Mouse (Mus musculus) lung, postnatal 0 days (tissue): Measurements from ENCODE around the gene Zbtb7b.

Experiments
- CTCF ChIP-seq: IDR thresholded peaks from 2 replicates; pipeline ENCODE4 v1.5.1; 2016; ENCODE audit warnings: antibody characterized with exemption, mild to moderate bottlenecking
- EP300 ChIP-seq: IDR thresholded peaks from 2 replicates; pipeline ENCODE4 v1.6.1; 2016; ENCODE audit warnings: antibody characterized with exemption, mild to moderate bottlenecking, control low read depth

DNA sequence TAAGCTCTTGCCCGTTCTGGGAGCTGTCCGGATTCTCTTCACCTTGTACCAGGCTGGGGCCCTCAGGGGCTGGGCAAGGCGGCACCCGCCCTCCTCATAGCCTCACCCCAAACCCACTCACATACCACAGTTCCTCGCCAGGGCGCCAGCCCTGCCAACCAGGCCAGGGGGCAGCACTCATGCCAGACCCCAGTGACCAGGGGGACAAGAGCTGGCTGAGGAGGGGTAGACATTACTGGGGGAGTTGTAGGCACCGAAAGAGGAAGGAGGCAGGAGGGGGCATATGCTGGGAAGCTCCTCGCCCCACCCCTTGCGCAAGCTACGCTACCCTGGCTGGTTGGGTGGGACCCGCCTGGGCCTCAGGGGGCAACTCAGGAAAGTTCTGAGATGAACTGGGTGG, 6.9 kb downstream of the Zbtb7b start:
- TF ChIP-seq CTCF, result peak; percentile 22; the same call in 1 of the 2 replicates
- no peak for TF ChIP-seq EP300
